Mouse (Mus musculus): ENCODE measurements around the gene Psma6.
"Not testable (repeated sequence)": the region's sequence is repeated elsewhere in the genome, so short reads cannot be mapped to it uniquely, and the experiment has no call there.

Psma6 gene

GRCm38 (mm10) chr12:55392733-55393577 is 8.9 kb downstream of the Psma6 start:
- no peak for DNase-seq

GRCm38 (mm10) chr12:55395601-55396000 is 11.6 kb downstream of the Psma6 start:
- DNase-seq, result not testable (repeated sequence)

GRCm38 (mm10) chr12:55396536-55396935 is 12.5 kb downstream of the Psma6 start:
- DNase-seq, result peak; percentile 29 to 30

GRCm38 (mm10) chr12:55397544-55398239 is 13.7 kb downstream of the Psma6 start:
- no peak for DNase-seq

- peak; percentile 91 to 93 for DNase-seq
Measured at GRCm38 (mm10) chr12:55398240-55399127, 14.5 kb downstream of the Psma6 start.

- DNase-seq, result no peak
Measured at GRCm38 (mm10) chr12:55399128-55399677, 15.2 kb downstream of the Psma6 start.

GRCm38 (mm10) chr12:55407888-55408287 is 23.9 kb downstream of the Psma6 start:
- DNase-seq, result no peak

GRCm38 (mm10) chr12:55415255-55415654 is 31.2 kb downstream of the Psma6 start:
- no peak for DNase-seq

GRCm38 (mm10) chr12:55415762-55416161 is 31.7 kb downstream of the Psma6 start:
- no peak for DNase-seq

GRCm38 (mm10) chr12:55420220-55420619 is 36.2 kb downstream of the Psma6 start:
- DNase-seq, result no peak

GRCm38 (mm10) chr12:55422057-55422456 is 38.0 kb downstream of the Psma6 start:
- DNase-seq, result no peak

- no peak for DNase-seq
Measured at GRCm38 (mm10) chr12:55426300-55426699, 42.3 kb downstream of the Psma6 start.

- DNase-seq, result no peak
Measured at GRCm38 (mm10) chr12:55429201-55429600, 45.2 kb downstream of the Psma6 start.

GRCm38 (mm10) chr12:55429956-55430355 is 45.9 kb downstream of the Psma6 start:
- no peak for DNase-seq

- DNase-seq, result no peak
Measured at GRCm38 (mm10) chr12:55432284-55432919, 48.4 kb downstream of the Psma6 start.

GRCm38 (mm10) chr12:55432920-55433284 is 48.9 kb downstream of the Psma6 start:
- DNase-seq, result no peak

GRCm38 (mm10) chr12:55433802-55434435 is 49.9 kb downstream of the Psma6 start:
- DNase-seq, result peak; percentile 57 to 60

GRCm38 (mm10) chr12:55435080-55435479 is 51.1 kb downstream of the Psma6 start:
- no peak for DNase-seq

- DNase-seq, result no peak
Measured at GRCm38 (mm10) chr12:55437122-55437826, 53.3 kb downstream of the Psma6 start.

- DNase-seq, result no peak
Measured at GRCm38 (mm10) chr12:55438058-55438457, 54.0 kb downstream of the Psma6 start.

- peak; percentile 34 to 38 for DNase-seq
Measured at GRCm38 (mm10) chr12:55438611-55439137, 54.7 kb downstream of the Psma6 start.

Data from cerebellum, postnatal 25 days (tissue).